ENCODE assay signal across 25 mouse cellular contexts in genomic region chr4:144955863-144956262, GRCm38 (mm10).
DNase-seq lines count a peak whose midpoint lies in the region; ATAC-seq and TF ChIP-seq lines count a peak whose summit lies in the region.
"Had no signal": no experiment of that assay in that cellular context is flagged by ENCODE, and none has a peak within 500 bp of the region (broad histone marks: within the 10 kb centered on the region; RNA-seq: fewer than 3 reads in every experiment).

No protein-coding gene starts in this region.

- H3K9ac ChIP-seq in lung, postnatal 0 days (replicated peaks; ENCODE audit: low read depth): no peak overlapping the region
- no peak overlapping the region for H3K9ac ChIP-seq in MEL (ENCODE audit: control insufficient read depth, low read depth, low read length, poor library complexity, severe bottlenecking)
- H3K9ac ChIP-seq: forebrain, postnatal 0 days; heart, embryonic 12.5 days; hindbrain, embryonic 13.5 days; limb, embryonic 12.5 days; liver, embryonic 15.5 days; midbrain, embryonic 13.5 days; neural tube, embryonic 13.5 days had no signal

- peak; percentile 72 for DNase-seq in lung, postnatal 0 days (ENCODE audit: low spot score)
- DNase-seq in lung, adult 2 months: no peak
- peak; percentile 36 for DNase-seq in MEL (ENCODE audit: low read depth, low spot score)
- no peak for DNase-seq in frontal cortex, postnatal 10 days (ENCODE audit: low spot score in 2 of 2)
- DNase-seq in cerebellum, adult 2 months: no peak
- DNase-seq: cerebellum, postnatal 10 days; embryo, embryonic 11 days; forebrain, postnatal 0 days; gastrocnemius, adult 2 months; heart, adult 11 months; heart, postnatal 14 days; spleen, adult 18-20 months; thymus, postnatal 4 days had no signal

- H3K27ac ChIP-seq in lung, postnatal 0 days (ENCODE audit: low read length): no peak overlapping the region
- H3K27ac ChIP-seq in MEL (ENCODE audit: control insufficient read depth, low read depth, low read length): no peak overlapping the region
- no peak overlapping the region for H3K27ac ChIP-seq in cerebellum, adult 2 months (ENCODE audit: insufficient read depth, low read length)
- H3K27ac ChIP-seq: forebrain, embryonic 10.5 days; gastrocnemius, adult 2 months; hindbrain, embryonic 13.5 days; limb, embryonic 12.5 days; liver, embryonic 15.5 days; macrophage; midbrain, embryonic 13.5 days; neural tube, embryonic 13.5 days had no signal

- H3K79me2 ChIP-seq in MEL (ENCODE audit: control insufficient read depth, insufficient read depth, low read length, poor library complexity): no peaks in the 10 kb centered on the region

- 42% methylated on average over 1 of the region's 1 CpGs for WGBS in lung, postnatal 0 days
- WGBS in lung, adult 2 months: 38% methylated on average over 1 of the region's 1 CpGs
- WGBS in cerebellum, adult 2 months: 100% methylated on average over 1 of the region's 1 CpGs

- TF ChIP-seq POLR2A in lung, adult 2 months (IDR thresholded peaks at IDR 0.05; ENCODE audit: borderline replicate concordance, extremely low read depth, low read depth, low read length): no peak
- no peak for TF ChIP-seq POLR2A in MEL (IDR thresholded peaks at IDR 0.05; ENCODE audit: control insufficient read depth in 1 of 2, insufficient read depth in 1 of 2, low read depth in 1 of 2, low read length in 2 of 2, poor library complexity in 1 of 2)
- TF ChIP-seq POLR2A in cerebellum, adult 2 months (IDR thresholded peaks at IDR 0.05; ENCODE audit: borderline replicate concordance, insufficient read depth, low read length): no peak

- peaks cover 8% of the 10 kb centered on the region; the same call in 1 of the 2 replicates for H3K4me1 ChIP-seq in lung, postnatal 0 days (ENCODE audit: insufficient read depth, low read depth, low read length)
- peaks cover 11% of the 10 kb centered on the region for H3K4me1 ChIP-seq in lung, adult 2 months (ENCODE audit: control insufficient read depth, insufficient read depth, low read length)
- H3K4me1 ChIP-seq in MEL (ENCODE audit: control insufficient read depth in 1 of 2, insufficient read depth in 2 of 2, low read length in 2 of 2): peaks cover 6 to 7% of the 10 kb centered on the region in 2 experiments; a peak in 3 of 4 replicates
- no peaks in the 10 kb centered on the region for H3K4me1 ChIP-seq in cerebellum, adult 2 months (ENCODE audit: control insufficient read depth, insufficient read depth, low read length)
- H3K4me1 ChIP-seq: forebrain, embryonic 10.5 days; hindbrain, embryonic 13.5 days; midbrain, embryonic 13.5 days had no signal

- no peak overlapping the region for H3K4me2 ChIP-seq in lung, postnatal 0 days (replicated peaks; ENCODE audit: low read depth, low read length)
- H3K4me2 ChIP-seq: heart, embryonic 12.5 days; hindbrain, embryonic 13.5 days; limb, embryonic 12.5 days; liver, embryonic 15.5 days; midbrain, embryonic 13.5 days; neural tube, embryonic 13.5 days had no signal

- no peak for TF ChIP-seq EP300 in lung, postnatal 0 days (IDR thresholded peaks at IDR 0.05)
- no peak for TF ChIP-seq EP300 in MEL (IDR thresholded peaks at IDR 0.05; ENCODE audit: low read depth in 1 of 2, low read length in 2 of 2)

- no peak for TF ChIP-seq RAD21 in MEL (IDR thresholded peaks at IDR 0.05; ENCODE audit: low read depth, low read length)

- H3K27me3 ChIP-seq in lung, postnatal 0 days (replicated peaks; ENCODE audit: insufficient read depth, low read length): no peaks in the 10 kb centered on the region
- no peaks in the 10 kb centered on the region for H3K27me3 ChIP-seq in MEL (ENCODE audit: control insufficient read depth in 1 of 2, insufficient read depth in 2 of 2, low read length in 2 of 2)
- no peaks in the 10 kb centered on the region for H3K27me3 ChIP-seq in cerebellum, adult 2 months (ENCODE audit: control insufficient read depth, insufficient read depth, low read length)
- H3K27me3 ChIP-seq: heart, embryonic 12.5 days; hindbrain, embryonic 13.5 days; limb, embryonic 12.5 days; liver, embryonic 15.5 days; midbrain, embryonic 13.5 days; neural tube, embryonic 13.5 days had no signal

- no peak for TF ChIP-seq CTCF in lung, postnatal 0 days (IDR thresholded peaks at IDR 0.05)
- TF ChIP-seq CTCF in lung, adult 2 months (IDR thresholded peaks at IDR 0.05; ENCODE audit: insufficient read depth, low read length): no peak
- no peak for TF ChIP-seq CTCF in MEL (IDR thresholded peaks at IDR 0.05 in 2 of 3, conservative IDR thresholded peaks at IDR 0.05 in 1 of 3; ENCODE audit: control insufficient read depth in 1 of 3, insufficient read depth in 1 of 3, low read depth in 2 of 3, low read length in 3 of 3, poor library complexity in 1 of 3, severe bottlenecking in 1 of 3)
- TF ChIP-seq CTCF in cerebellum, adult 2 months (IDR thresholded peaks at IDR 0.05; ENCODE audit: borderline replicate concordance, insufficient read depth, low read depth, low read length): no peak

- H3K4me3 ChIP-seq in lung, postnatal 0 days (ENCODE audit: low read depth, low read length): no peak overlapping the region
- no peak overlapping the region for H3K4me3 ChIP-seq in lung, adult 2 months (replicated peaks; ENCODE audit: extremely low read depth, low read depth, low read length)
- H3K4me3 ChIP-seq in MEL (ENCODE audit: control insufficient read depth in 1 of 2, insufficient read depth in 1 of 2, low read depth in 2 of 2, low read length in 2 of 2): no peak overlapping the region
- H3K4me3 ChIP-seq in cerebellum, adult 2 months (replicated peaks; ENCODE audit: insufficient read depth, low read depth, low read length): no peak overlapping the region
- H3K4me3 ChIP-seq: forebrain, embryonic 10.5 days; gastrocnemius, adult 2 months; heart, embryonic 12.5 days; hindbrain, embryonic 13.5 days; limb, embryonic 12.5 days; liver, embryonic 15.5 days; midbrain, embryonic 13.5 days; neural tube, embryonic 13.5 days had no signal

- no peaks in the 10 kb centered on the region for H3K9me3 ChIP-seq in lung, postnatal 0 days (ENCODE audit: low read length)
- H3K9me3 ChIP-seq in MEL (replicated peaks; ENCODE audit: insufficient read depth, low read length): no peaks in the 10 kb centered on the region
- H3K9me3 ChIP-seq: forebrain, embryonic 10.5 days; G1E; heart, embryonic 12.5 days; hindbrain, embryonic 13.5 days; limb, embryonic 12.5 days; liver, embryonic 15.5 days; midbrain, embryonic 13.5 days; neural tube, embryonic 13.5 days had no signal

- no peaks in the 10 kb centered on the region for H3K36me3 ChIP-seq in lung, postnatal 0 days (ENCODE audit: insufficient read depth, low read length)
- H3K36me3 ChIP-seq in MEL (ENCODE audit: control insufficient read depth in 1 of 2, insufficient read depth in 2 of 2, low read length in 2 of 2): peaks cover 0 to 8% of the 10 kb centered on the region in 2 experiments; a peak in 2 of 4 replicates
- H3K36me3 ChIP-seq: forebrain, embryonic 10.5 days; G1E; heart, embryonic 12.5 days; hindbrain, embryonic 13.5 days; limb, embryonic 12.5 days; liver, embryonic 15.5 days; midbrain, embryonic 13.5 days; neural tube, embryonic 13.5 days had no signal

- ATAC-seq in lung, postnatal 0 days: no peak
- ATAC-seq in common myeloid progenitor, adult 5-6 weeks (replicated peaks; ENCODE audit: low read depth, poor library complexity, severe bottlenecking): peak; percentile 53
- ATAC-seq in megakaryocyte, adult 5-6 weeks (ENCODE audit: poor library complexity, severe bottlenecking): peak; percentile 77
- no peak for ATAC-seq in erythroblast, adult 5-6 weeks (replicated peaks; ENCODE audit: low FRiP score, poor library complexity, severe bottlenecking)
- ATAC-seq: forebrain, postnatal 0 days; midbrain, embryonic 13.5 days had no signal

TF ChIP-seq in MEL, 35 proteins besides CTCF, POLR2A, EP300 and RAD21:
- TF ChIP-seq RCOR1 (IDR thresholded peaks at IDR 0.05; ENCODE audit: low read depth, low read length): no peak
- no peak for TF ChIP-seq ELF1 (IDR thresholded peaks at IDR 0.05; ENCODE audit: low read depth, low read length)
- TF ChIP-seq MYC (IDR thresholded peaks at IDR 0.05; ENCODE audit: low read depth, low read length): no peak
- no peak for TF ChIP-seq POLR2AphosphoS5 (IDR thresholded peaks at IDR 0.05; ENCODE audit: borderline replicate concordance, low read depth, low read length)

Comparison
In these comparisons a context has a peak if more than half of its experiments do, and no peak if none do; other contexts are left out.
1. DNase-seq: peak in lung, postnatal 0 days (single experiment) and MEL (single experiment); none in lung, adult 2 months (single experiment), frontal cortex, postnatal 10 days (0 of 2) and cerebellum, adult 2 months (0 of 2).
2. ATAC-seq: peak in common myeloid progenitor, adult 5-6 weeks (single experiment) and megakaryocyte, adult 5-6 weeks (single experiment); none in lung, postnatal 0 days (single experiment) and erythroblast, adult 5-6 weeks (single experiment).